In the genomic region with DNA sequence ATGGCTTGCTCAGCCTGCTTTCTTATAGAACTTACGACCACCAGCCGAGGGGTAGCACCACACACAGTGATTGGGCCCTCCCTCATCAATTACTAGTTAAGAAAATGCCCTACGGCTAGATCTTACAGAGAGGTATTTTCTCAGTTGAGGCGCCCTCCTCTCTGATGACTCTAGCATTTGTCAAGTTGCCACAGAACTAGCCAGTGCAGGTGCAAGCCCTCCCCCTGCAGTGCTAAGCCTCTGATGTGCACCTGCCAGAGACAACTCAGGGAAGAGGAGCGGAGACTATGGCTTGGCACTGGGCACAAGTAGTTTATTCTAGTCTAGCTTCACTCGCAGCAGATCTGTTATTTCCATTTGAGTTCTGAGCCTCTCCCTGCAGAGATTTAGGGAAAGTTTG, we compare ENCODE assay signal across 17 mouse cellular contexts. TPM values are rescaled to one million over a fixed set of nuclear protein-coding genes. Genes with fewer than 3 reads are reported as not detected.
DNase-seq lines count a peak whose midpoint lies in the region; ATAC-seq and TF ChIP-seq lines count a peak whose summit lies in the region.
"Had no signal": no experiment of that assay in that cellular context is flagged by ENCODE, and none has a peak within 500 bp of the region (broad histone marks: within the 10 kb centered on the region; RNA-seq: fewer than 3 reads in every experiment).

No protein-coding gene starts in this region.

- no peaks in the 10 kb centered on the region for H3K27me3 ChIP-seq in heart, postnatal 0 days (ENCODE audit: control insufficient read depth, insufficient read depth, low read length)
- peaks cover 16% of the 10 kb centered on the region; the same call in 1 of the 2 replicates for H3K27me3 ChIP-seq in heart, embryonic 10.5 days (ENCODE audit: insufficient read depth, poor library complexity, severe bottlenecking)
- H3K27me3 ChIP-seq in forebrain, embryonic 13.5 days, result no peaks in the 10 kb centered on the region
- H3K27me3 ChIP-seq: forebrain, embryonic 15.5 days; hindbrain, embryonic 15.5 days had no signal

- 63% methylated on average over 6 of the region's 6 CpGs for WGBS in heart, postnatal 0 days
- WGBS in heart, embryonic 10.5 days, result 60% methylated on average over 6 of the region's 6 CpGs
- WGBS in forebrain, embryonic 13.5 days, result 49% methylated on average over 6 of the region's 6 CpGs

- no peak overlapping the region for H3K4me3 ChIP-seq in heart, postnatal 0 days (ENCODE audit: low read depth, low read length)
- H3K4me3 ChIP-seq in heart, embryonic 10.5 days, result no peak overlapping the region
- H3K4me3 ChIP-seq in forebrain, embryonic 13.5 days, result no peak overlapping the region
- H3K4me3 ChIP-seq: embryonic facial prominence, embryonic 10.5 days; forebrain, embryonic 15.5 days; hindbrain, embryonic 15.5 days had no signal

- DNase-seq in heart, postnatal 0 days (ENCODE audit: low spot score), result no peak
- no peak for DNase-seq in heart, embryonic 10.5 days (ENCODE audit: low spot score)
- peak; percentile 17 for DNase-seq in brain, embryonic 14.5 days (ENCODE audit: low read depth)
- DNase-seq in thymus, postnatal 0 days (ENCODE audit: low spot score), result peak; percentile 91
- peak; percentile 61 to 83 for DNase-seq in thymus, postnatal 36 days
- DNase-seq in left cerebral cortex, adult 18-20 months (ENCODE audit: low spot score in 2 of 2), result no peak
- no peak for DNase-seq in kidney, adult 11 months
- DNase-seq: adrenal gland, postnatal 25 days; cerebellum, adult 2 months; gastrocnemius, postnatal 36 days; heart, adult 11 months; heart, postnatal 36 days had no signal

- ATAC-seq in heart, postnatal 0 days (ENCODE audit: insufficient read depth, low read depth), result no peak
- no peak for ATAC-seq in forebrain, embryonic 13.5 days
- ATAC-seq: forebrain, embryonic 15.5 days had no signal

- no peak overlapping the region for H3K9ac ChIP-seq in heart, postnatal 0 days (replicated peaks; ENCODE audit: low read depth, low read length)
- H3K9ac ChIP-seq in forebrain, embryonic 13.5 days, result no peak overlapping the region
- H3K9ac ChIP-seq: forebrain, embryonic 15.5 days; hindbrain, embryonic 15.5 days had no signal

- H3K4me2 ChIP-seq in heart, postnatal 0 days (ENCODE audit: low read depth, low read length), result no peak overlapping the region
- no peak overlapping the region for H3K4me2 ChIP-seq in forebrain, embryonic 13.5 days
- H3K4me2 ChIP-seq: forebrain, embryonic 15.5 days; hindbrain, embryonic 15.5 days had no signal

- no peak for TF ChIP-seq POLR2A in brain, embryonic 14.5 days (IDR thresholded peaks at IDR 0.05; ENCODE audit: borderline replicate concordance, extremely low read depth, insufficient read depth, insufficient read length, poor library complexity, severe bottlenecking)

- TF ChIP-seq CTCF in heart, postnatal 0 days (IDR thresholded peaks at IDR 0.05; ENCODE audit: low read depth), result no peak
- TF ChIP-seq CTCF in brain, embryonic 14.5 days (IDR thresholded peaks at IDR 0.05; ENCODE audit: borderline replicate concordance, extremely low read depth, insufficient read depth, insufficient read length), result no peak

- H3K4me1 ChIP-seq in heart, postnatal 0 days (ENCODE audit: control insufficient read depth, insufficient read depth), result no peaks in the 10 kb centered on the region
- H3K4me1 ChIP-seq in heart, embryonic 10.5 days, result no peaks in the 10 kb centered on the region
- peaks cover 2% of the 10 kb centered on the region; the same call in 1 of the 2 replicates for H3K4me1 ChIP-seq in forebrain, embryonic 13.5 days

- H3K36me3 ChIP-seq in heart, postnatal 0 days (replicated peaks; ENCODE audit: control insufficient read depth, insufficient read depth, low read length), result no peaks in the 10 kb centered on the region
- no peaks in the 10 kb centered on the region for H3K36me3 ChIP-seq in heart, embryonic 10.5 days
- no peaks in the 10 kb centered on the region for H3K36me3 ChIP-seq in forebrain, embryonic 13.5 days (ENCODE audit: poor library complexity, severe bottlenecking)
- H3K36me3 ChIP-seq: embryonic facial prominence, embryonic 10.5 days; forebrain, embryonic 15.5 days; G1E; hindbrain, embryonic 15.5 days had no signal

- peak overlapping the region; percentile 25; the same call in 1 of the 2 replicates for H3K27ac ChIP-seq in heart, postnatal 0 days (ENCODE audit: low read depth)
- no peak overlapping the region for H3K27ac ChIP-seq in heart, embryonic 10.5 days
- H3K27ac ChIP-seq in forebrain, embryonic 13.5 days, result no peak overlapping the region
- H3K27ac ChIP-seq: embryonic facial prominence, embryonic 10.5 days; forebrain, embryonic 15.5 days; hindbrain, embryonic 15.5 days had no signal

- H3K9me3 ChIP-seq in heart, postnatal 0 days (replicated peaks; ENCODE audit: control insufficient read depth, low read length), result no peaks in the 10 kb centered on the region
- no peaks in the 10 kb centered on the region for H3K9me3 ChIP-seq in heart, embryonic 10.5 days
- no peaks in the 10 kb centered on the region for H3K9me3 ChIP-seq in forebrain, embryonic 13.5 days (replicated peaks)
- H3K9me3 ChIP-seq: embryonic facial prominence, embryonic 10.5 days; forebrain, embryonic 15.5 days; G1E; hindbrain, embryonic 15.5 days had no signal

- no peak for TF ChIP-seq EP300 in heart, postnatal 0 days (IDR thresholded peaks at IDR 0.05; ENCODE audit: low read depth)

RNA-seq across cellular contexts. Expression of gene Trub1, which starts 21.2 kb away (rescaled TPM):
- total RNA-seq in heart, postnatal 0 days (2014; rRNA removed; ENCODE audit: low replicate concordance), result 3.7 and 7.7 TPM in 2 replicates
- polyA plus RNA-seq in heart, postnatal 0 days (2015; fragmentation: Nextera tagmentation; extraction: Ambion mirVana), result 7.7 and 7.9 TPM in 2 replicates
- 16.9 and 21.5 TPM in 2 replicates for polyA plus RNA-seq in heart, embryonic 10.5 days (2016; fragmentation: Nextera tagmentation; extraction: Ambion mirVana)
- polyA plus RNA-seq in brain, embryonic 14.5 days (2012; rRNA removed), result 19.8 and 21.6 TPM in 2 replicates
- 16.4 and 18.3 TPM in 2 replicates for polyA plus RNA-seq in thymus, postnatal 0 days (2015; fragmentation: Nextera tagmentation; extraction: Ambion mirVana)
- total RNA-seq in left cerebral cortex, adult 18-20 months (2021), result 10 to 100 TPM; 18.5 to 18.8 TPM
- polyA plus RNA-seq in forebrain, embryonic 13.5 days (2015; fragmentation: Nextera tagmentation; extraction: Ambion mirVana), result 14.5 and 14.8 TPM in 2 replicates

Comparison
In these comparisons a context has a peak if more than half of its experiments do, and no peak if none do; other contexts are left out.
1. DNase-seq: peak in brain, embryonic 14.5 days (single experiment), thymus, postnatal 0 days (single experiment) and thymus, postnatal 36 days (2 of 2); none in heart, postnatal 0 days (single experiment), heart, embryonic 10.5 days (single experiment), left cerebral cortex, adult 18-20 months (0 of 2) and kidney, adult 11 months (single experiment).